Mouse (Mus musculus): ENCODE results near the gene Cenpj.

Gene Cenpj

DNA sequence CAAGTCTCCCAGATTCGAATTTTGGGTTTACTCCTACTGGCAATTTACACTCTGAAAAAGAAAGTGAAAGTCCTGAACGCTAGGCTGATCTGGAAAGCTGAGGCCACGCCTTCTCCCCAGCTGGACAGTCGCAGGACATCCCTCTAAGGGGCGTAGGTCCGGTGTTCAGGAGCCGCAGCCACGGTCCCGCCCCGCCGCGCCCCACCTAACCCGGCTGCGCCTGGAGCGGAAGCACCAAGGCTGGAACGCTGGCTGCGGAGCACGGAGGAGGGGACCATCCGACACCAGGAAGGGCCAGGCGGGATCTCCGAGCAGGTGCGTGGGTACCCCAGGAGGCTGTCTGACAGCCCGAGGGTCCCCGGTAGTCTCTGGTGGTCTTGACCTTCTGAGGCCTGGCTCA lies at the start of gene Cenpj, which contains the start of gene Parp4:
Gene Cenpj (minus strand): TSS at position 10 of the 400 bp plus-strand sequence.
Gene Parp4 (plus strand): TSS at position 204 of the 400 bp plus-strand sequence.
- DNase-seq (ENCODE audit: extremely low spot score, low read depth, low spot score): no peak

DNA sequence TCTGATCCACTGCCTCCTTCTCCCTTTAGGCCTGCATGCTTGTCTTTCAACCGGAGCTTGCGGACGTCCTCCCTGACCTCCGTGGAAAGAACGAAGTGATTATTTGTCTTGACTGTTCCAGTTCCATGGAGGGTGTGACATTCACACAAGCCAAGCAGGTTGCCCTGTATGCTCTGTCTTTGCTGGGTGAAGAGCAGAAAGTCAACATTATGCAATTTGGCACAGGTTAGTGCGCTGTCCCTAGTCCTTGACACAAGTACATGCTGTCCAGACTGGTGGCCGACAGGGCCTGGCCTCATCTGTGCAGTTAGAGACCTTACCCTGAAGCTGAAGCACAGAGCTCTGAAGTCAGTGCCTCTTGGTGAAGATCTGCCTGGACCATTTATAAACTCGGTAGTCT lies 45.2 kb upstream of the Cenpj start:
- DNase-seq (ENCODE audit: extremely low spot score, low read depth, low spot score): no peak

- DNase-seq (ENCODE audit: extremely low spot score, low read depth, low spot score): no peak
Measured at GRCm38 (mm10) chr14:56617470-56617869, 42.2 kb upstream of the Cenpj start.

- no peak for DNase-seq (ENCODE audit: extremely low spot score, low read depth, low spot score)
Measured at GRCm38 (mm10) chr14:56613212-56613611, 38.0 kb upstream of the Cenpj start.

DNA sequence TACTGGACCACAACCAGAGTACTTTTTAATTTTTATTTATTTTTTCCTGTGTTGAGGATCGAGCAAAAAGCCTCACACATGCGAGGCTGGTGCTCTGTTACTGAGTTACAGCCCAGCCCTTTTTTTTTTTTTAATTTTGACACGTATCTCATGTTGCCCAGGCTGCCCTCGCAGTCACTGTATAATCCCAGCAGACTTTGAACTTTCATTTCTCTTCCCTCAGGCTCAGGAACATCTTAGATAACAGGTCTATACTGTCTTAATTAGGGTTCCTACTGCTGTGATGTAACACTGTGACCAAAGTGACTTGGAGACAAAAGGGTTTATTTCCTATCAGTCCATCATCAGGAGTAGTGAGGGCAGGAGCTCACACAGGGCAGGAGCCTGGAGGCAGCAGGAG lies 29.9 kb upstream of the Cenpj start:
- no peak for DNase-seq (ENCODE audit: extremely low spot score, low read depth, low spot score)

- DNase-seq (ENCODE audit: extremely low spot score, low read depth, low spot score): no peak
Measured at GRCm38 (mm10) chr14:56604438-56604837, 29.2 kb upstream of the Cenpj start.

DNA sequence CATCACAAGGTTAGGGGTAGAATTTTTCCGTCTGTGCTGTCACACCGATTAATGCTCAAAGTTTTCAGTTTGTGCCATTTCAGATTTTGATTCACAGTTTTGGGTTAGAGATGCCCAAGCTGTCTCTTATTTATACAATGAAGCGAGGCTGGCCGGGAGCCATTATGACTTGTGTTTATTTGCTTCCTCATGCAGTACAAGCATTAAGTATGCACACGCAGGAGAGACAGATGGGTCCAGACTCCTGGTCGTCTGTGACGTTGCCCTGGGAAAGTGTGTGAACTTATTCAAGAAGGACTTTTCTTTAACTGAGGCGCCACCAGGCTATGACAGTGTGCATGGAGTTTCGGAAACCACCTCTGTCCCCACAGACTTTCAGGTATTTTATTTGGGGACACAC lies 26.8 kb upstream of the Cenpj start:
- no peak for DNase-seq (ENCODE audit: extremely low spot score, low read depth, low spot score)

GRCm38 (mm10) chr14:56598759-56599158 lies 23.5 kb upstream of the Cenpj start:
- DNase-seq (ENCODE audit: extremely low spot score, low read depth, low spot score): peak; percentile 6

DNA sequence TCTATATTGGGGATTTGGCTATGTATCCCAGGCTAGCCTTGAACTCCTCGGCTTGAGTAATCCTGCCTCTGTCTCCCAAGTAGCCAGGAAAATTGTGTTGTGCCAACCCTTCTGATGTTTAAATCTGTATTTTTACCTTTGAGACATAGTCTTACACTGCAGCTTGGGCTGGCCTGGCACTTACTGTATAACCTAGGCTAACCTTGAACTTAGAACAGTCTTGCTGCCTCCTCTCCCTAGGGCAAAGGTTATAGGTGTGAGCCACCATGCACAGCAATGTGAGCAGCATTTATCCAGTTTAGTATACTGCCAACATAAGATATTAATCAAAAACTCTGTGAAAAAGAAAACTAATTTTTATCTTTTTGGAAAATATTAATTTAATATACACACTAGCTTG lies 19.6 kb upstream of the Cenpj start:
- no peak for DNase-seq (ENCODE audit: extremely low spot score, low read depth, low spot score)

- DNase-seq (ENCODE audit: extremely low spot score, low read depth, low spot score): no peak
Measured at GRCm38 (mm10) chr14:56592191-56592590, 17.0 kb upstream of the Cenpj start.

DNA sequence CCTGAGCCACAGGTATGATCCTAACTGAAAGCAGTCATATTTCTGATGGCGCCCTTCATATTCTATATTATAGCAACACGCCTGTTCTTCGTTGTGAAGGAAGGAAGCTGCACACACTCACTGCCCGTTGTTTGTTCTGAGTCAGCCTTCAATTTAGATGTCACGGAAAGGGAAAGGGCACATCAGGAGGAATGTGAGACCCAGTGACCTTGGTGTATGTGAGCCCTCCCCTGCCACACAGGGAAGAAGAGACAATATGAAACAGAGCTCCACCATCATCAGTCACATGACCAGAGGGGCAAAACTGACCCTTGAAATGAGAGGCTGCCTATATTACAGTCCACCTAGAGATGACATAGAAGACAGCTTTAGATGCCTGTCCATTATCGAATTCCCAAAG lies 7.1 kb upstream of the Cenpj start:
- no peak for DNase-seq (ENCODE audit: extremely low spot score, low read depth, low spot score)

- no peak for DNase-seq (ENCODE audit: extremely low spot score, low read depth, low spot score)
Measured at GRCm38 (mm10) chr14:56581117-56581516, 5.9 kb upstream of the Cenpj start.

- no peak for DNase-seq (ENCODE audit: extremely low spot score, low read depth, low spot score)
Measured at GRCm38 (mm10) chr14:56579011-56579410, 3.8 kb upstream of the Cenpj start.

DNA sequence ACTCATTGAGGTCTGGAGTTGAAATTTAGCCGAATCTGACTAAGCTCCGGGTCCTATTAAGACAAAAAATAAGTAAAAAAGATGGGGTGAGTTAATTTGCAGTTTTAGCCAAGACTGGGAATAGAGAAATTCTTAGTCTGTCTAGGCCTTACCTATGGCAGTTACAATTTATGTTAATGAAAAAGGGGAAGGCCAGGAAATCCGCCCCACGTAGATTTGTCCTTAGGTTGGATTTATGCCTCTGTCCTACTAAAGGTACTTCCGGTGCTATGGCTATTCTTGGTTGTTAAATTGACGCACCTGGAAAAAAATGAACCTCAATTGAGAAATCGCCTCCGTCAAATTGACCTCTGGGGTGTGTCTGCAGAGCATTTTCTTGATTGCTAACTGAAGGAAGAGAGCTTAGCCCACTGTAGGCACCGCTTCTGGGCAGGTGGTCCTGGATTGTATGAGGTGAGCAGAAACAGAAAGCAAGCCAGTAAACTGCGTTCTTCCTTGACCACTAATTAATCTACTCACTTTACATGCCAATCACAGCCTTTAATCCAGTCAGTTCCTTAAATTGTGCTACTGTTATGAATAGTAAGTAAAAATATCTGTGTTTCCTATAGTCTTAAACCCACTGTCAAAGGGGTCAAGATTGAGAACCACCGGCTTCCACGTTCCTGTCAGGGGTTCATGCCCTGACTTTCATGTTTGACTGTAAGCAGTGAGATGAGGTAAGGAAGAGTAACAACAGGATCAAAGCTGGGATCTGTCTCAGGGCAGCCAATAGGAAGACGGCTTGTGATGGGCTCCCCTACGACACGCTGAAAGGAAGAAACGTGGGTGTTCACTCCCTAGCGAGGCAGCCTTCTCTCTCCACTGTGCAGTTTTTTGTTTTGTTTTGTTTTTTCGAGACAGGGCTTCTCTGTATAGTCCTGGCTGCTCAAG lies 1.0 kb upstream of the Cenpj start:
- no peak for DNase-seq (ENCODE audit: extremely low spot score, low read depth, low spot score)

DNA sequence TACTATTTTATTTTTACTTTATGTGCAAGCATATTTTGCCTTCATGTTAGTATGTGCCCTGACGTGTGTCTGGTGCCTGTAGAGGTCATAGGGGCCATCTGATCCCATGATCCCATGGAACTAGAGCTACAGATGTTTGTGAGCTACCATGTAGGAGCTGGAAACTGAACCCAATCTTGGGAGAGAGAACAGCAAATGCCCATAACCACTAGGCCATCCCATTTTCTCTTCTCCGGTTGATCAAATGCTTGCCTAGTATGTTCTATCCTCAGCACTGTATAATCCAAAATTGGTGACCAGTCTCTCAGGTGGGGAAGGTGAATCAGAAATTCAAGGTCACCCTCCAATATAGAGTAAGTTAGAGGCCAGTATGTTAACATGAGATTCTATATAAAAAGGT lies 2.7 kb downstream of the Cenpj start:
- no peak for DNase-seq (ENCODE audit: extremely low spot score, low read depth, low spot score)

- DNase-seq (ENCODE audit: extremely low spot score, low read depth, low spot score): peak; percentile 90
Measured at GRCm38 (mm10) chr14:56571310-56572093, 3.7 kb downstream of the Cenpj start.

- no peak for DNase-seq (ENCODE audit: extremely low spot score, low read depth, low spot score)
Measured at GRCm38 (mm10) chr14:56569041-56569440, 6.2 kb downstream of the Cenpj start.

- DNase-seq (ENCODE audit: extremely low spot score, low read depth, low spot score): no peak
Measured at GRCm38 (mm10) chr14:56567476-56567875, 7.7 kb downstream of the Cenpj start.

DNA sequence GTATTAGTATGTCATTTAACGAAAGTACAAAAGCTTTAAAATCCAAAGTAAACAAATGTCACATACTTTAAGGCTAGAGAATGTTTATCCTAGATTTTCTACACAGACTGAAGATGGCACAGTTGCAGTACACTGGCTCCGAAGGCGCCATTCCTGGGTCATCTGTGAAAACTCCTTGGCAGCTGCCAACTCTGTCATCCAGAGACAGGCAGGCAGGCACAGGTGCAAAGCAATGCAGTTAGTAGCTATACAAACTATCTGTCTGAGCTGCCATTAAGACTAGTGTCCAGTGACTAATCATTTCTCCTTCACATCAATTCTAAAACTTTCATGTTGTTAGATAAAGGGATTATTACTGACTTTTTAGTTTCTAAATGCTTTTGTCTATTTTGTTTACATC lies 16.1 kb downstream of the Cenpj start:
- DNase-seq (ENCODE audit: extremely low spot score, low read depth, low spot score): no peak

GRCm38 (mm10) chr14:56554716-56555115 lies 20.5 kb downstream of the Cenpj start:
- DNase-seq (ENCODE audit: extremely low spot score, low read depth, low spot score): no peak

DNA sequence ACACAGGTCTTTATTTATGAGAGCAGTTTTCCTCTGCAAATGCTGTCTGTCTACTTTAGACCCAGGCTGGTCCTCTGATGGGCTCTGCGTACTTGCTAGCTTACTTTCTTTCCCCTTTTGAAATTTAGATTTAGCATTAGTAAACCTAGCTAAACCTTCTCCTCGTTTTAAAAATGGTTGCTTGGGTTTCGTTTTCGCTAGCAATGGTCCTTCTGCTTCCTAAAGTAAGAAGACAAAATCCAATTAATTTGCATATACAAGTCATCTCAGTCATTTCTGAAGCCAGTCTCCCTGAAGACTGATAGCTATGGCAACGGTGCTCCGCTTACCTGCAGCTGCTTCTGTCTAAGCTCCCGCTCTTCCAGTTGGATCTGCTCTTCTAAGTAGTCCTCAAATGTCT lies 21.9 kb downstream of the Cenpj start:
- no peak for DNase-seq (ENCODE audit: extremely low spot score, low read depth, low spot score)

- no peak for DNase-seq (ENCODE audit: extremely low spot score, low read depth, low spot score)
Measured at GRCm38 (mm10) chr14:56552924-56553323, 22.3 kb downstream of the Cenpj start.
